Mouse (Mus musculus): Measurements from ENCODE around the gene Mmp24.
"Not testable (repeated sequence)": the region's sequence is repeated elsewhere in the genome, so short reads cannot be mapped to it uniquely, and the experiment has no call there.

Mmp24 gene

DNA sequence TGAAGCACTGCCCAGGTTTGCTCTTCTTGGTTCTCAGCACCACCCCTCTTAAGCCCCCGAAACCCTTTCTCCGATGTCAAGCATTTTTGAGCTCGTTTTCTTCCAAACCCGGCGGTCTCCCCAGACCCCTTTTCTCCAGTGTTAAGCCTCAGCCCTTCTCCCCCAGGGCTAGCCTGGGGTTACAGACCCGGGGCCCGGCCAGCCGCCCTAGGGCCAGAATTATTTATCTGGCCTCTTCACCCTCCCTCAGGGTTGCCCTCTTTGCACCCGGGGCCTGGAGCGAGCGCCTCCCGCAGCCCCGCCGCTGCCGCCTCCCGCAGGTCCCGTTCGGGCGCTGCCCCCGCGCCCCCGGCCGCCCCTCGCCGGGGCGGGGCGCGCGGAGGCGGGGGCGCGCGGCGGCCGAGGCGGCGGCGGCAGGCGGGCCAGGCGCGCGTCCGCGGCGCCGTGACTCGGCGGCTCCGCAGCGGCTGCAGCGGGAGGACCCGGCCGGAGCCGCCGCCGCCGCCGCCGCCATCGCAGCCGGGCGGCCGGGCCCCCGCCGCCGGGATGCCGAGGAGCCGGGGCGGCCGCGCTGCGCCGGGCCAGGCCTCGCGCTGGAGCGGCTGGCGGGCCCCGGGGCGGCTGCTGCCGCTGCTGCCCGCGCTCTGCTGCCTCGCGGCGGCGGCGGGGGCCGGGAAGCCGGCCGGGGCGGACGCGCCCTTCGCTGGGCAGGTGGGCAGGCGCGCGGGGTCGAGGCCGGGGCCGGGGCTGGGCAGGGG, at the start of gene Mmp24:
TSS of gene Mmp24 (plus strand) at position 416 of the 758 bp plus-strand sequence.
- no peak for DNase-seq (ENCODE audit: low read depth, low spot score)

DNA sequence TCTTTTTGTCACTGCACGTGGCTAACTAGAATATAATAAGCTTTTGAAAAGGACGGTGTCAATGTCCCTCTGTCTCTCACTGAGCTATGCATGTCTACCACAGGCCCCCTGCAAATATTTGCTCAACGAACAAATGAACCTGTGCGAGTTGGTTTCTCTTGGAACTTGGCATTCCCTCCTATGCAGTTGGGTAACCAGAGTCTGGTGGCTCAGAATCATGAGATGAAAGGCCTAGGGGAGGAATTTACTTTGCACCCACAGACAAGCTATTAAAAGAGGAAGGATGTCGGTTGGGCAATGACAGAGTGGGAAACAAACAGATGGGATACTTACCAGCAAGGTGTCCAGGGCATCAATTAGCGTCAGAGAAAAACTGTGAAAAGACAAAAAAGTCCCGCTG, 48.8 kb upstream of the Mmp24 start:
- DNase-seq (ENCODE audit: low read depth, low spot score), result no peak

- no peak for DNase-seq (ENCODE audit: low read depth, low spot score)
These were observed 47.3 kb upstream of the Mmp24 start for GRCm38 (mm10) chr2:155727764-155728395.

GRCm38 (mm10) chr2:155728742-155729141, 46.4 kb upstream of the Mmp24 start:
- DNase-seq (ENCODE audit: low read depth, low spot score), result no peak

GRCm38 (mm10) chr2:155729158-155729645, 45.9 kb upstream of the Mmp24 start, which contains the start of gene Edem2:
Edem2 (minus strand) TSS chr2:155729475.
- peak; percentile 77 for DNase-seq (ENCODE audit: low read depth, low spot score)

DNA sequence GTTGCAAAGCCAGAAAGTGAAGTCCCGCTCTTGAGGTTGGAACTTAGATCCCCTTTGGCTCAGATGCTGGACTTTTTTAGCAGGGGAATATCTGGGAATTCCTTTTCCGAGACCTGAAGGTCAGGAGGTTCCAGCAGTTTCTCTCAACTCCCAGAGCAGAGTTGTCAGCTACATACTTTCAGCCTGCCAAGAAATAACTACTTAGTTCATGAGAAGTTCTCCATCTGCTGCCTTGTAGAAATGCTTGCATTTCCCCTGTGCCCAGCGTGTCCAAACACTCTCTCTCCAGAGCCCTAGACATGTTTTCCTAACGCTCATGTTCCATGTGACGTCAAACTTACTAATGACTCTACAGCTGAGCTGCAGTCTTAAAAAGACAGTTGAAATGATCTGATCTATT, 40.1 kb upstream of the Mmp24 start:
- DNase-seq (ENCODE audit: low read depth, low spot score), result no peak

GRCm38 (mm10) chr2:155735766-155736165, 39.4 kb upstream of the Mmp24 start, which contains the start of gene Gm17581:
Gm17581 (minus strand) TSS chr2:155735866.
- not testable (repeated sequence) for DNase-seq (ENCODE audit: low read depth, low spot score)

GRCm38 (mm10) chr2:155736936-155737335, 38.2 kb upstream of the Mmp24 start:
- DNase-seq (ENCODE audit: low read depth, low spot score), result no peak

DNA sequence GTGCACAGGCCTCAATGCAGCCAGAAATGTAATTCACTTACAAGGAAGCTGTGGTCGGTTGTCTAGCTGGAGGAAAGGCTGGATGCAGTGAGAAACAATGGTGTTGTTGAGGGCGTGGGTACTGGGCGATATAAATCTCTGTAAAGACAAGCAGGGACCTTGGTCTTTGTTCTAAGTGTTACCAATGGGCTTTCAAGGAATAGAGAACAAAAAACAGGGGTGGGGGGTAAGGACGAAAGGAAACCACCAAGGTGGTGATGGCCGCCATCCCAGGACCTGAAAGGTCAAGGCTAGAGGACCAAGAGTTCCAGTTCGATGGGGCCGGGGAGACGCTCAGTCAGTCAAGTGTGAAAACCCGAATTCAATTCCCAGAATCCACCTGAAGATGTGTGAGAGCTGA, 37.3 kb upstream of the Mmp24 start:
- no peak for DNase-seq (ENCODE audit: low read depth, low spot score)

GRCm38 (mm10) chr2:155742211-155742610, 32.9 kb upstream of the Mmp24 start:
- no peak for DNase-seq (ENCODE audit: low read depth, low spot score)

- no peak for DNase-seq (ENCODE audit: low read depth, low spot score)
These were observed 32.2 kb upstream of the Mmp24 start for GRCm38 (mm10) chr2:155742931-155743337.

DNA sequence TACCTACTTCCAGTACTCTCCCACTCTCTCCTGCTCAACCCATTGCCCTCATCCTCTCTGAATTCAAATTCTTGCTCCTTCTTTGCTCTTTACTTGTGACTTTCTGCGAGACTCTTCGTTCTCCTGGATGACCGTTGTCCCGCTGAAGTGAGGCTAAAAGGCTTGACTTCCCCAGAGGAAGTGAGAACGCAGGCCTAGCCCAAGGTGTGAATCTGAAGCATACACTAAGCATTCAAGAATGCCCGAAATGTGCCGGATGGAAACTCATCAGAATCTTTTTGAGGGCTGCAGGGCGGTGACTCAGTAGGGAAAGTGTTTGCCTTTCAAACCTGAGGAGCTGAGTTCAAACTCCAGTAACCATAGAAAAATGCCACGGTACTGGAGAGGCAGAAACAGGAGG, 31.8 kb upstream of the Mmp24 start:
- DNase-seq (ENCODE audit: low read depth, low spot score), result no peak

DNA sequence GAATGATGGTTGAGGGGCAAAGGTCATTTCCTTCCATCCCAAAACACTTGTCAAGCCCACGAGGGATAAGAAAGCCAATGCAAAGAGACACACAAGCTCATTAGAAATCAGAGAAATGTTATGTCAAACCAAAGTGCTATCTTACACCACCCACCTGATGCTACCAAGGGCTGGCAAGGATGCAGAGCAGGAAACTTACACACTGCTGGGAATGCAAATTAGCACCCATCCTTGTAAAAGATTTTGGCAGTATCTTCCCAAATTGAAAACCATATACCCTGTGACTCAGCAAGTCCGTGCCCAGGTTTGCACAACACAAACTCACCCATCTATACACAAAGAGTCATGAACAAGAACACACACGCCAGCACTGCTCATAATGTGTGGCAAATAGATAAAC, 29.7 kb upstream of the Mmp24 start:
- no peak for DNase-seq (ENCODE audit: low read depth, low spot score)

DNA sequence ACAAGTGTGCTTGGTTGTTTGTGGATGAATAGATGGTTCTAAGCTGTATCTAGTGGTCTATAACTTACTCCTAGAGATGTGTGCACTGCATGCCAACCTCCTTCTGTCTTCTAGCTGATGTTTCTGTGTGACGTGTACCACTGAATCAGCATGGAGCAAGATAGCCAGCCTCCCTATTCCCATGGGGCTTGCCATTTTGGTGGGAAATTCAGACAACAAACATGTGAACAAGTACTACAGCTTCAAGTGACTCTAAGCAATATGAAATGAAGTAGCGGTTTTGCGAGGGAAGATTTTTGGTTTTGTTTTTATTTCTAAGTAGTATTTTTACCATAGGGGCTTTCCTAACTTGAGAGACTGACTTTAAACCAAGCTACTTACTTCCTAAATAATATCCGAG, 25.7 kb upstream of the Mmp24 start:
- DNase-seq (ENCODE audit: low read depth, low spot score), result no peak

GRCm38 (mm10) chr2:155751014-155751786, 23.9 kb upstream of the Mmp24 start, which contains the start of gene Procr:
Procr (plus strand) TSS chr2:155751117.
- no peak for DNase-seq (ENCODE audit: low read depth, low spot score)

DNA sequence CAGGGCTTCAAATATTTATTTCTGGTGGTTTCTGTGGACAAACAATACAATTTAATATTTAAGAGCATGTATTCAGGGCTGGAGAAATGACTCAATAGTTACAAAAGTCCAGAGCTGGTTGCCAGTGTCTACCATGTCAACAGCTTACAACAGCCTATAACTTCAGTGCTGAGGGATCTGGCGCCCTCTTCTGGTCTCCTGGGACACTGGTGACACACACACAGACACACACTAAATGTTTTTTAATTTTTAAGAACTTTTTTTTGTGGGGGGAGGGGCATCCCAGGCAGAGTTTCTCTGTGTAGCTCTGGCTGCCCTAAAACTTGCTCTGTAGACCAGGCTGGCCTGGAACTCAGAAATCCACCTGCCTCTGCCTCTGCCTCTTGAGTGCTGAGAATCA, 19.4 kb upstream of the Mmp24 start:
- peak; percentile 19 for DNase-seq (ENCODE audit: low read depth, low spot score)

- DNase-seq (ENCODE audit: low read depth, low spot score), result no peak
These were observed 18.1 kb upstream of the Mmp24 start for GRCm38 (mm10) chr2:155756855-155757566.

DNA sequence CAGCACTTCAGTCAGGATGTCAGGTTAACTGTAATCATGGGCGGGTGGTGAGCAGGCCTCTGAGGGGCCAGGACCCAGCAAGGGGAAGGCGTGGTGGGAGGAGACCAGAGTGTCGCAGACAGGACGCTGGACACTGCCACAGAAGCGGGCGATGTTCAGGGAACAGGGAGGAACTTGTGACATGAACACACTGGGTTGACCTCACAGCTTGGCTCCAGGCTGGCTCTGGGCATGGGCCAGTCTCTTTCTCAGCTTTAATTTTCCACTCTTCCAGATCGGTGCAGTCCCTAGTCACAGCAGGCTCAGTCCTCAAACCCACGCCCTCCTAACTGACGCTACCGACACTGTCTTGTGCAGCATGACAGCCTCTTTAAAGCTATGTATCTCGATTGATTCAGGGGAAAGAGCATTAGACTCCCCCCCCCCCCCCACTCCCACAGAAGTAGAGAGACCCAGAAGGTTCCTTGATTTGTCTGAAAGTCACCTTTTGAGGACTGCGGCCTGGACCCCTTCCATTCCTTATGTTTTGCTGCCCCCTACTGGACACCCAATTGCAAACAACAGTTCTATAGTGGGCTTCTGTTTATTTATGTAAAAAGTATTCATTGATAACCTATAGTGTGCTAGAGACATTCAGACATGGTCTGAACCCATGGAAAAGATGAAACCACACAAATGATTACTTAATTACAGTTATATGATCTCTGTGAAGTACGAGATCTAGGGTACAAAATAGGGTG, 10.3 kb upstream of the Mmp24 start:
- peak; percentile 51 for DNase-seq (ENCODE audit: low read depth, low spot score)

DNA sequence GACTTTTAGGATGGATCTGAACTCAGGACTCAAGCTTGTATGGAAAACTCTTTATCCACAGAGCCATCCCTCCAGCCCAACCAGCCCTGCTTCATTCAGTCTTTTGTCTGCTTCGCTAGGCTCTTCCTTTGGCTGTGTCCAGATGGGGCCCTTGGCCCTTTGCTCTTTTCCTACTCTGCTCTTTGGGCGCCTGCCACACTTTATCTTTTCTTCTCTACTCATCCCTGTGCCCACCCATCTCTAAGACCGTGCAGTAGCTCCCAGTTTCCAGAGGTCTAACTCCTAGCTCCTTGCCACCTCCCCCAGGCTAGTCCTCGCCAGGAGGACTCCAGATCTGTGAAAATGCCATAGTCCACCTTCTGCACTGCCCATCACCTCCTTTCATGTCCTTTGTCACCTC, 1.5 kb upstream of the Mmp24 start:
- no peak for DNase-seq (ENCODE audit: low read depth, low spot score)

DNA sequence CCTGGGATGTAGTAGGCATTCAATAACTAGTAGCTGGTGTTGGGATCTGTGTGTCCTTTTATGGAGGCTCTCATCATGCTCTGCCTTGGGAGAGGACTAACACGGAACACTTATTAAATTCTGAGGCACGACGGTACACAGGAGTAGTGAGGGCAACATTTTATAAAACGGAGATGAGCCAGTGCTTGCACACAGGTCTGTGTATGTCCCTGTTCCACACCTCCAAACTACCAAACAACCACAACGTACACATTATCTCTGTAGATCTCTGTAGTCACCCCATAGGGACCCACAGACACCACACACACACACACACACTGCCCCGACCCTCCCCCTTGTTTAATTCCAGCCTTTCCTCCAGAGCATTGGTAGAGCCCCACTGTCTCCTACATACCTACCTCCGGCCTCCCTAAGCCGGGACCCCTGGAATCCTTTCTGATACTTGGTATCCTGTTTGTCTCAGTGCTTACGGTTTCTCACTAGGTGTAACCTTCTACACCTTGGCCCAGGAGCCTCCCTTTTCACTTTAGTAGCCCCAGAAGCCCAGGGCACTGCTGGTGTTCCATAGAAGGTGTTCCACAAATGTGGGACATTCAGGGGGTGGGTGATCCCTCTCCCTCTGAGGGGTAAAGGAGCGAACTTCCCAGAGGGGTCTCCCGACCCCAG, 748 bp upstream of the Mmp24 start:
- DNase-seq (ENCODE audit: low read depth, low spot score), result no peak

Data from c-Kit-negative CD71-positive TER-119-positive erythroid progenitor cells, embryonic 14.5 days (primary cell).